Mouse (Mus musculus): ENCODE measurements around the gene Grm5. TPM values are rescaled to one million over a fixed set of nuclear protein-coding genes. Genes with fewer than 3 reads are reported as not detected.

The Grm5 gene
- polyA plus RNA-seq, 1 experiment from 2014 or later: 134 TPM

GRCm38 (mm10) chr7:87650610-87651009 lies 66.6 kb downstream of the Grm5 start:
- 85% methylated on average over 3 of the region's 3 CpGs for WGBS
- H3K36me3 ChIP-seq (ENCODE audit: control insufficient read depth, insufficient read depth, low read length): no peaks in the 10 kb centered on the region
- no peaks in the 10 kb centered on the region for H3K4me1 ChIP-seq (ENCODE audit: control insufficient read depth, insufficient read depth, low read length)
- H3K4me3 ChIP-seq (ENCODE audit: low read depth, low read length): no peak overlapping the region
- H3K27ac ChIP-seq (ENCODE audit: low read depth, low read length): no peak overlapping the region
- no peaks in the 10 kb centered on the region for H3K9me3 ChIP-seq (ENCODE audit: control insufficient read depth, low read length)
- no peak overlapping the region for H3K4me2 ChIP-seq (ENCODE audit: low read depth, low read length)
- H3K9ac ChIP-seq (replicated peaks; ENCODE audit: low read depth, low read length): no peak overlapping the region
- ATAC-seq (ENCODE audit: low read depth): no peak
- no peaks in the 10 kb centered on the region for H3K27me3 ChIP-seq (ENCODE audit: control insufficient read depth, insufficient read depth, low read length)

GRCm38 (mm10) chr7:87661794-87662193 lies 77.8 kb downstream of the Grm5 start:
- no peak overlapping the region for H3K4me2 ChIP-seq (ENCODE audit: low read depth, low read length)
- no peak overlapping the region for H3K27ac ChIP-seq (ENCODE audit: low read depth, low read length)
- WGBS: 61% methylated on average over 3 of the region's 3 CpGs
- no peaks in the 10 kb centered on the region for H3K27me3 ChIP-seq (ENCODE audit: control insufficient read depth, insufficient read depth, low read length)
- no peak overlapping the region for H3K9ac ChIP-seq (replicated peaks; ENCODE audit: low read depth, low read length)
- no peak overlapping the region for H3K4me3 ChIP-seq (ENCODE audit: low read depth, low read length)
- no peaks in the 10 kb centered on the region for H3K4me1 ChIP-seq (ENCODE audit: control insufficient read depth, insufficient read depth, low read length)
- no peaks in the 10 kb centered on the region for H3K36me3 ChIP-seq (ENCODE audit: control insufficient read depth, insufficient read depth, low read length)
- no peak for ATAC-seq (ENCODE audit: low read depth)
- no peaks in the 10 kb centered on the region for H3K9me3 ChIP-seq (ENCODE audit: control insufficient read depth, low read length)

- ATAC-seq (ENCODE audit: low read depth): no peak
- Histone ChIP-seq H3K9ac (replicated peaks; ENCODE audit: low read depth, low read length) (no peak overlapping the region), H3K4me1 (ENCODE audit: control insufficient read depth, insufficient read depth, low read length) (no peaks in the 10 kb centered on the region), H3K36me3 (ENCODE audit: control insufficient read depth, insufficient read depth, low read length) (no peaks in the 10 kb centered on the region), H3K4me3 (ENCODE audit: low read depth, low read length) (no peak overlapping the region), H3K27ac (ENCODE audit: low read depth, low read length) (no peak overlapping the region), H3K27me3 (ENCODE audit: control insufficient read depth, insufficient read depth, low read length) (no peaks in the 10 kb centered on the region), H3K4me2 (ENCODE audit: low read depth, low read length) (no peak overlapping the region), H3K9me3 (ENCODE audit: control insufficient read depth, low read length) (no peaks in the 10 kb centered on the region)
- WGBS: 81% methylated on average over 2 of the region's 2 CpGs
Observed at GRCm38 (mm10) chr7:87664041-87664440, 80.1 kb downstream of the Grm5 start.

DNA sequence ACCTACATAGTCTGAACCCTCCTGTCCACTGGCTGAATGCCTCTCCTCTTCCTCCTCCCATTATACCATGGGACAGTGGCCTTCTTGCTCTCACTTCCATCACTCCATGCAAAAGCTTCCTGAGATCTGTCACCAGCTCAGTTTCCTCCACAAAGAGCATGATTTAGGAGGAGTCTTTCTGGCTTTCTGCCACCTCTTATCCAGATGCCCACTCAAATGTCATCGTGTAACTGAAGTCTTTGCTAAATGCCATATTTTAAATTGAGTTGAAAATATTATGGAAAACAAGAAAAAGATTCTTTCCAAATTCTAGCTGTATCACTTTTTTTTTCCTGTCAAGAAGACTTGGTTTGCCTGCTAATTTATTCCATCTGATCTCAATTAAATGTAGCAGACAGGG lies 132.4 kb downstream of the Grm5 start:
- no peaks in the 10 kb centered on the region for H3K4me1 ChIP-seq (ENCODE audit: control insufficient read depth, insufficient read depth, low read length)
- H3K4me3 ChIP-seq (ENCODE audit: low read depth, low read length): no peak overlapping the region
- H3K36me3 ChIP-seq (ENCODE audit: control insufficient read depth, insufficient read depth, low read length): no peaks in the 10 kb centered on the region
- H3K27me3 ChIP-seq (ENCODE audit: control insufficient read depth, insufficient read depth, low read length): no peaks in the 10 kb centered on the region
- ATAC-seq (ENCODE audit: low read depth): no peak
- no peak overlapping the region for H3K27ac ChIP-seq (ENCODE audit: low read depth, low read length)
- no peak overlapping the region for H3K4me2 ChIP-seq (ENCODE audit: low read depth, low read length)
- no peaks in the 10 kb centered on the region for H3K9me3 ChIP-seq (ENCODE audit: control insufficient read depth, low read length)
- 75% methylated on average over 1 of the region's 1 CpGs for WGBS
- H3K9ac ChIP-seq (replicated peaks; ENCODE audit: low read depth, low read length): no peak overlapping the region

DNA sequence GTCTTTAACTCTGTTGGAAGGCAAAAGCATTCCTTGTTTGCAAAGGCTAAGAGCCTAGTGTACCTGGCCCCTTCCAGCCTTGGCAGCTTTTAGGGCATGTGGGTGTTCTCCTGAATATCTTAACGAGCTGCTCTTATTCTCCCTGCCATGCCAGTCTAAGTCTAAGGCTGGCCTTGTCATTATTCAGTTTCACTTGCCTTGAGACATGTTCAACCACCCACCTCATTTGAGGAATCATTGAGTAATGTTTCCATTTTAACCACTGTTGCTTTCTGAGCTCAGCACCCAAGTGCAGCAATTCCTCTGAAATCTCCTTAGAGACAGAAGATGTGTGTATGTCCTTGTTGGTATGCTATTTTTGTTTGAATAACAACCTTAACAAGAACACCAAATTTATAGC lies 134.7 kb downstream of the Grm5 start:
- 63% methylated on average over 1 of the region's 1 CpGs for WGBS
- H3K27ac ChIP-seq (ENCODE audit: low read depth, low read length): no peak overlapping the region
- H3K9ac ChIP-seq (replicated peaks; ENCODE audit: low read depth, low read length): no peak overlapping the region
- ATAC-seq (ENCODE audit: low read depth): no peak
- no peaks in the 10 kb centered on the region for H3K36me3 ChIP-seq (ENCODE audit: control insufficient read depth, insufficient read depth, low read length)
- H3K27me3 ChIP-seq (ENCODE audit: control insufficient read depth, insufficient read depth, low read length): no peaks in the 10 kb centered on the region
- H3K4me2 ChIP-seq (ENCODE audit: low read depth, low read length): no peak overlapping the region
- H3K4me3 ChIP-seq (ENCODE audit: low read depth, low read length): no peak overlapping the region
- no peaks in the 10 kb centered on the region for H3K4me1 ChIP-seq (ENCODE audit: control insufficient read depth, insufficient read depth, low read length)
- no peaks in the 10 kb centered on the region for H3K9me3 ChIP-seq (ENCODE audit: control insufficient read depth, low read length)

GRCm38 (mm10) chr7:87734511-87734910 lies 150.5 kb downstream of the Grm5 start:
- H3K36me3 ChIP-seq (ENCODE audit: control insufficient read depth, insufficient read depth, low read length): no peaks in the 10 kb centered on the region
- no peak overlapping the region for H3K9ac ChIP-seq (replicated peaks; ENCODE audit: low read depth, low read length)
- H3K27ac ChIP-seq (ENCODE audit: low read depth, low read length): no peak overlapping the region
- no peak overlapping the region for H3K4me3 ChIP-seq (ENCODE audit: low read depth, low read length)
- no peaks in the 10 kb centered on the region for H3K9me3 ChIP-seq (ENCODE audit: control insufficient read depth, low read length)
- H3K4me2 ChIP-seq (ENCODE audit: low read depth, low read length): no peak overlapping the region
- ATAC-seq (ENCODE audit: low read depth): no peak
- no peaks in the 10 kb centered on the region for H3K27me3 ChIP-seq (ENCODE audit: control insufficient read depth, insufficient read depth, low read length)
- no peaks in the 10 kb centered on the region for H3K4me1 ChIP-seq (ENCODE audit: control insufficient read depth, insufficient read depth, low read length)

DNA sequence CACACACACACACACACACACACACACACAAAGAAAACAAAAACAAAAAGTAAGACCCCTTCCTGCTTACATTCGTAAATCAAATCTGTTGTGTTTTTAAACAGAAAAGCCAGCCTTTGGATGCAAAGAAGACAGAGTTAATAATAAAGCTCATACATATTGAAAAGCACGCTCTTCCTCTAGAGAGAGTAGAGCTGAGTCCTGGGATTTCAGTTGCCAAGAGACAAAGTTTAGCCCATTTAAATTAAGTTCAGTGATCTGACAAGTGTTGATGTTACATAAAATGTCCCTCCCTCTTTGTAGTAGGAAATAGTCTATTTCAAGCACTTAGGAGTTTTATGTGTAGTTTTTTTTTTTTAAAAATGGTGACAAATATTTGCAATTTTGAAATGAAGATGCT lies 178.0 kb downstream of the Grm5 start:
- H3K4me1 ChIP-seq (ENCODE audit: control insufficient read depth, insufficient read depth, low read length): no peaks in the 10 kb centered on the region
- H3K36me3 ChIP-seq (ENCODE audit: control insufficient read depth, insufficient read depth, low read length): no peaks in the 10 kb centered on the region
- no peaks in the 10 kb centered on the region for H3K27me3 ChIP-seq (ENCODE audit: control insufficient read depth, insufficient read depth, low read length)
- no peak overlapping the region for H3K9ac ChIP-seq (replicated peaks; ENCODE audit: low read depth, low read length)
- no peak overlapping the region for H3K4me3 ChIP-seq (ENCODE audit: low read depth, low read length)
- ATAC-seq (ENCODE audit: low read depth): no peak
- 64% methylated on average over 2 of the region's 2 CpGs for WGBS
- H3K27ac ChIP-seq (ENCODE audit: low read depth, low read length): no peak overlapping the region
- no peak overlapping the region for H3K4me2 ChIP-seq (ENCODE audit: low read depth, low read length)
- H3K9me3 ChIP-seq (ENCODE audit: control insufficient read depth, low read length): no peaks in the 10 kb centered on the region

DNA sequence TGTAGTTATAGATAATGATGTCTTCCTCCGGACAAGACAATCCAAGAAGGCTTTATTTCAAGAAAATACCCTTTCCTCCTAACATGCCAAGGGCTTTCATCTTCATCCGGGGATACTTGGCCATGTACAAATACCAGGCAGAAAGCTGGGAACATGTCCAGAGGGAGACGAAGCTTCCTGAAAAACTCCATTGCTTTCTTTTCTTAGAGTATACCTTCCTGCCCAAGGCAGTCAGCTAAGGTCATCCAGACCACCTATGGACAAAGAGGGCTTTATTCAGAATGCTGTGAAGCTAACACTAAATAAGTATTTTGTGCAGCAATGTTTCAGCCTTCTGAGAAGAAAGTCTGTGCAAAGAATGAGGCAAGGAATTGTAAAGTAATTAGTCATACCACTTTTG lies 178.4 kb downstream of the Grm5 start:
- no peak overlapping the region for H3K4me3 ChIP-seq (ENCODE audit: low read depth, low read length)
- 37% methylated on average over 3 of the region's 3 CpGs for WGBS
- no peaks in the 10 kb centered on the region for H3K4me1 ChIP-seq (ENCODE audit: control insufficient read depth, insufficient read depth, low read length)
- no peak overlapping the region for H3K4me2 ChIP-seq (ENCODE audit: low read depth, low read length)
- ATAC-seq (ENCODE audit: low read depth): no peak
- H3K27ac ChIP-seq (ENCODE audit: low read depth, low read length): no peak overlapping the region
- H3K9me3 ChIP-seq (ENCODE audit: control insufficient read depth, low read length): no peaks in the 10 kb centered on the region
- H3K9ac ChIP-seq (replicated peaks; ENCODE audit: low read depth, low read length): no peak overlapping the region
- no peaks in the 10 kb centered on the region for H3K36me3 ChIP-seq (ENCODE audit: control insufficient read depth, insufficient read depth, low read length)
- H3K27me3 ChIP-seq (ENCODE audit: control insufficient read depth, insufficient read depth, low read length): no peaks in the 10 kb centered on the region

DNA sequence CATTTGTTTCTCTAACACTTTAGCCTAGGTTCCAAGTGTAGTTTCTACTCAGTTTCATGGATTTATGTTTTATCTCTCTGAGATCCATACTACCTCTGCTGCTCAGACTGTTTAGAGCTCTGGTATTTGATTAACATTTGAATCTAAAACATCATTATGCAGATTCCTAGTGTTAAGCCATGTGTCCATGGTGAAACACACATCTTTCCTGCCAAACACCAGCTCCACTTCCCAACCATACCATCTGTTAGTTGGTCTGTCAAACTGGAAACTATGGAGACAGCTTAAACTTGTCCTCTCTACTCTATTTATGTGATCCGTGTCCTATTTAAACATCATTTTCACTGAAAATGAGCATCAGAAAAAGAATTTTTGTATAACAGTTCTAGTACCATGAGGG lies 203.6 kb downstream of the Grm5 start:
- H3K27ac ChIP-seq (ENCODE audit: low read depth, low read length): no peak overlapping the region
- H3K4me2 ChIP-seq (ENCODE audit: low read depth, low read length): no peak overlapping the region
- H3K27me3 ChIP-seq (ENCODE audit: control insufficient read depth, insufficient read depth, low read length): no peaks in the 10 kb centered on the region
- H3K4me3 ChIP-seq (ENCODE audit: low read depth, low read length): no peak overlapping the region
- 89% methylated on average over 1 of the region's 1 CpGs for WGBS
- H3K9ac ChIP-seq (replicated peaks; ENCODE audit: low read depth, low read length): no peak overlapping the region
- ATAC-seq (ENCODE audit: low read depth): no peak
- H3K9me3 ChIP-seq (ENCODE audit: control insufficient read depth, low read length): no peaks in the 10 kb centered on the region
- H3K36me3 ChIP-seq (ENCODE audit: control insufficient read depth, insufficient read depth, low read length): no peaks in the 10 kb centered on the region
- no peaks in the 10 kb centered on the region for H3K4me1 ChIP-seq (ENCODE audit: control insufficient read depth, insufficient read depth, low read length)

DNA sequence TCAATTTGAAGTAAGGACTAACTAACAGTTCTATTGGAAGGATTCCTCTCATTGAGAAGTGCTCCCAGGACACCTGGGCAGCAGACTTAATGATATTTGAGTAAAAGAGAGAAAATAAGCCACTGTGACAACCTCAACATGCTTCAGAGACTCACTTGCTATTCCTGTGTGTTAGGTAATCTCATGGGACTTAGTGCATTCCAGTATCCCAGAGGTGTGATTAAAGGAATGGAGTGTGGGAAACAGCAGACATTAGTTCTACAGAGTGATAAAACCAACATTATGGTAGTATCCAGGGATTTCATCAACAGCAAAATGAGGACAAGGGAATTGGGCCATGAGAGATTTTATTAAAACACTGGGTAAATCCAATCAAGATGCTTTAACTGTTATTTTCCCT lies 205.0 kb downstream of the Grm5 start:
- Histone ChIP-seq H3K36me3 (ENCODE audit: control insufficient read depth, insufficient read depth, low read length) (no peaks in the 10 kb centered on the region), H3K4me3 (ENCODE audit: low read depth, low read length) (no peak overlapping the region), H3K9ac (replicated peaks; ENCODE audit: low read depth, low read length) (no peak overlapping the region), H3K27ac (ENCODE audit: low read depth, low read length) (no peak overlapping the region), H3K4me2 (ENCODE audit: low read depth, low read length) (no peak overlapping the region), H3K4me1 (ENCODE audit: control insufficient read depth, insufficient read depth, low read length) (no peaks in the 10 kb centered on the region), H3K9me3 (ENCODE audit: control insufficient read depth, low read length) (no peaks in the 10 kb centered on the region), H3K27me3 (ENCODE audit: control insufficient read depth, insufficient read depth, low read length) (no peaks in the 10 kb centered on the region)
- ATAC-seq (ENCODE audit: low read depth): peak; percentile 49; the same call in 1 of the 2 replicates

Measured in neural tube, embryonic 14.5 days (tissue).